Mouse (Mus musculus): ENCODE results near the gene Ak4.

Ak4 gene

DNA sequence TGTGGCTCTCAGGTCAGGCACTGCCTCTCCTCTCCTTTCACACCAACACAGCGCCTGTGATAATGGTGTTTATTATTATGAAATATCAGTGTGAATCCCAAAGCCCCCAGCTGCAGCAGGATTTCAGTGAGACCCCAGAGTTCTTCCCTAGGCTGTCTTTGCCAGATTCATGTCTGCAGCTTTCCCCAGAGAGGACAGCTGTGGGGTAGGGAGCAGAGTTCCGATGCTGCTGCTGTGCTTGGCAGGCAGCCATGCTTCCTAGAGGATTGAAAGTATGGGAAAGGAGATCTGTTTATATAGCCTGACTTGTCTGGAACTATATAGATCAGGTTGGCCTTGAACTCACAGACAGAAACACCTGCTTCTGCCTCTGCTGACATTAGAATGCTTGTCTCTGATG is 43.0 kb downstream of the Ak4 start:
- DNase-seq: no peak

DNA sequence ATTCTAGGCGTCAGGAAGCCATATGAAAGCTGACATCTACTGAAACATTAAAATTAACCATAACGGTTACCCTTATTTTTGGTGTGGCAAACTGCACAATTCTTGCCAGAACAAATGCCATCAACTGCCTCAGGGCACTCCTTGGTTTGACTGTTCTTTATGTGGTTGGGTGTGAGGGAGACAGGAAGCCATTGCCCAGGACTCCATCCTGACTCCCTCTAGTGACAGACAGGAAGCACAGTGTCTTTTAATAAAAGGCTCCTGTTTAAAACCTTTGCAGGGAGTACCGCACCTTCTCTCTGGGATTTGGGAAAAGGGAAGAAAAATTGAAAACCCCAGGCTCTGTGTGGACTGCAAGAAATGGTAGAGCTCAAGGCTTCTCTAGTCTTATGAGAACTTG is 47.2 kb downstream of the Ak4 start:
- DNase-seq: no peak

DNA sequence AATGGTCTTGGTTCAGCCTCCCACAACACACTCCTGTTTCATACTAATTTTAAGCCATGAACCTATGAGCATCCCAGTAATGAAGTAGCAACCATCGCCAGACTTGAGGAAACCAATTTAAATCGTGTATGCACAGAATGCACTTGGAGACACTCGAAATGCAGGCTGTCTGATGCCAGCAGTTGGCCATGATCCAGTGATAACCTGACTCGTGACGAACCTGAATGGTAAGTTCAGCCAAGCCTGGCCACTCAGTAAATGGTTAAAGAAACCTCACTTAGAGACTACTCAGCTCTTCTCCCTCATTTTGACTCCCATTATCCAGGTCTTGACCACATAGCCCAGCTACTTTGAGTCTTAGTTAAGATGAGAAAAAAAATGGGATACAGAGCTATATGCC is 50.2 kb downstream of the Ak4 start:
- DNase-seq: peak; percentile 45

DNA sequence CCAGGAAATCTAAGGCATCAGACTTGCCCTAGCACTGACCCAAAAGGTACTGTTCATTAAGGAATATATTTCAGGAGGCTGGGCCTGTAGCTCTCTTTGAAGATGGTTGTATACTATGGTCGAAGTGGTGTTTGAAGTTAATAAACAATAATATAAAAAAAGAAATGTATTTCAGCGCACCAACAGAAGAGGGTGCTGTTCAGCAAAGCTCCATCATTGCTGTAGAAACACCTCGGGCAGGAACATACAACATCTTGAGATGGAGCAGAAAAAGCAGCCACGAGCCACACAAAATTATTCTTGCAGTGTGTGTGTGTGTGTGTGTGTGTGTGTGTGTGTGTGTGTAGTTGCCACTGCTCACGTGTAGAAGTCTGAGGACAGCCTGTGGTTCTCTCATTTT is 51.5 kb downstream of the Ak4 start:
- DNase-seq: no peak

DNA sequence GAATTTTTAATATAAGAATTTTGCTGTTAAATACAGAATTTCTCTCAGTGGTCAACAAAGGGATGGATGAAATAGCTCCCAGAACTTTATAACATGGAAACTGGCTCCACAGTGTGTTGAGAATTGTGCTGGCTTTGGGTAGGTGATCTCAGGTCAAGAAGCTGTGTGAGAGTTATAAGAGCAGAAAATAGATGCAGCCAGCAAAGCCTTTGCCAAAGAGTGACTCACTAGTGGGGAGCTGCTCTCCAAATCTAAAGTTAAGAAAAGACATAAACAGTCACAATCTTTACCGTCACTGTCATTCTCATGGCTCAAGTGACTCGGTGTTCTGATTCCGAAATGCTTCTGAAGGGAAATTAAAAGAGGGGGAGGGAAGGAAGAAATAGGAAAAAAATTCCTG is 53.7 kb downstream of the Ak4 start:
- DNase-seq: no peak

DNA sequence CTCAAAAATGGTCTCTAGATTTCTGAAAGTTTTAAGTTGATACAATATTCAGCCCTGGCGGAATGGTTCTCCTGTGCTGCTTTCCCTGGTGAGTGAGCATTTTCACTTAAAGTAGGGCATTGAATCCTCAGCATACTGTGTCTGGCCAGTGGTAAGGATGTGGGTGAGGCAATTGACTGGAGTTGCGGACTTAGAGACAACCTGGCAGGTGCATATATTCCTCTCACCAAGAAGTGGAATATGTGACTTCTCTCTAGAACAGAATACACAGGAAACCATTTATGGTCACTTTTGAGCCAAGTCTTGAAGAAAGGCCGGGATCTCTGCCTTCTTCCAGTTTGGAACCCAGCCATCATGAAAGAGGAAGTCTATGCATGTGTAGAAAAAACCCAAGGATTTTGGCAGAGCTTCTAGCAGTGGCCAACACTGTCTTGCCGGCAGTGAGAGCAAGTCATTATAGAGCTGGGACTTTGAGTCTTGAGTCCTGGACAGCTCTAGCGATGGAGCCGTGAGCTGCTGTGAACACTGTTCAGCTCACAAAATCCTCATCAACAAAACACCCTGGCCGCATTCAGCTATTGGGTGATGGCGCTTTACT is 71.3 kb downstream of the Ak4 start:
- DNase-seq: no peak

DNA sequence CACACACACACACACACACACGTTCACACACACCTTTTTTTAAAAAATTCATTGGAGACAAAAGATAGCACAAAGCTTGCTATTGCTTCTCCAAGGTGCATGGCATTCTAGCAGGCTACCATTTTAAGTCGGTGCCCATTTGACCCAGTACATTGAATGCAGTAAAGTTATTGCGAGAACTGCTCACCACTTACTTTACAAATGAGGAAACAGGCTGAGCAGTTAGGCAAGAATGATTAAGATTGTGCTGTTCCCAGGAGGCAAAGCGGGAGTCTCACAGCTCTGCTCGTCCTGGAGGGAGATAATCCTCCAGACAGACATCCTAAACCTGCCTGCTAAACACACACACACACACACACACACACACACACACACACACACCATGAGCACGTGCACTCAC is 72.6 kb downstream of the Ak4 start:
- DNase-seq: no peak

DNA sequence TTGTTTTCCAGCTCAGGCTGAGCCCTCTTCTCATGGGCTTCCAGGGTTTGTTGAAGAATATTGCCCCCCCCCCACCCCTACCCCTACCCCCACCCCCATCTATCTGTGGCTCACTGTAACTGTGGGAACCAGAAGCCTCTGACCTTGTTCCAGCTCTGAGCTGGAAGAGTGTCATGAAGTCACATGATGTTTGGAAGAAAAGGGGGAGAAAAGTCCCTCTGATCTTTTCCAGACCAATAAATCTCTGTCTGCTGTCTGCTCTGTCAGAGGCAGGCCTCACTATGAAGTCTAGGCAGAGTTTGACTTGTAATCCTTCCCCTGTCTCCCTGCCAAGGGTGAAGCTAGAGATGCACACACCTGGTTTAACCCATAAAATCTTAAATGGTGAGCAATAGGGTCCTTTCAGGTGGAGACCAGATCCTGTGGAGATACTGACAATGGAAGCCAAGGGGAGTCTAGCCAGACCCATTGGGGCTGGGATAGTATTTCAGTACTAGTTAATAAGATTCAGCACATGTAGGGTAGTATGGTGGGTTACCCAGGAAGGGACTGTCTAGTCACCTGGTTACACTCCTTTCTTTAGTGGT is 74.6 kb downstream of the Ak4 start:
- DNase-seq: no peak

DNA sequence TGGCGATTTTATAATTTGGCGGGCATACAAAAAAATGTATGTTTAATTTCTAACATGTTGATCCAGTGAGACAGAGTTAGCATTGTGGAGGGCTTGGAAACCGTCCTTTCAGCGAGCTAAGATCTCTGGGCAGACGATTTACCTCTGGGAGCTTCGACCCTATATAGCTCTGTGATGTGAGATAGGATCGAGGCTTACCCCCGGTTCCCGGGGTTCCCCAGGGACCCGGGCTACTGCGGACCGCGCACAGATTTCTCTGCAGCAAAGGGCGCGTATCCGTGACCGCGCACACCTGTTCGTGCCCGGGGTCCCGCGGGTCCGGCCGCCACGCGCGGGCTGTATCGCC is 77.1 kb downstream of the Ak4 start:
- no peak for DNase-seq

DNA sequence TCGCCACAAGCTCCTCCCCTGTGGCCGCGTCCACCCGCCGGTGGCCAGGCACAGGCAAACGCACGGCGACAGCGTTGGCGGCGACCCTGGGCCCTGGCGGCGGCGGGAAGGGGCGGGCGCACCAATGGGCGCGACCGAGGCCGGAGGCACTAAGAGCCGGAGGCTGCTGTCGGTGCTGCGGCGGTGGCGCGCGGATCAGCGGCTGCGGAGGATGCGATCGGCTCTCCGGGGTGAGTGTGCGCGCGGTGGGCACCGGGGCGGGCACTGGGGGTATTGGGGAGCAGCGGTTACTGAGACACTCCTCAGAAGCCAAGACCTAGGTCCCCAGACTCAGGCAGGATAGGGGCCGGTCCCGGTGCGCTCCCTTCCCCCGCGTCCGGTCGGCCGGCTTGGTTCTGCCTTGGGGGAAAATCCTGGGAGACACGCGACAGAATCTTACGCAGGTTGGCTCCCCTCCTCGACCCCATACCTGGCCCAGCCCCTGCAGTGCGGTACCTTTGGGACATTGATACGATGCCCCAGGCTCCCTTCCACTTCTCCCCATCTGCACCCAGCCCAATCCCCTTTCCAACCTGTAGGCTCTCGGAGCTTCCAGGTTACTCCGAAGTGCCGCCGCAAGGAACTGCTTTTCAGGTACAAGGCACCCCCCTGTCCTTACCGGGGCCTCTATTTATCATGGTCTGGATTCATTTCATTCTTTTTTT is 77.6 kb downstream of the Ak4 start, which contains the start of gene Dnajc6:
Gene Dnajc6 (plus strand): TSS at position 115 of the 704 bp plus-strand sequence.
- peak; percentile 42 for DNase-seq

DNA sequence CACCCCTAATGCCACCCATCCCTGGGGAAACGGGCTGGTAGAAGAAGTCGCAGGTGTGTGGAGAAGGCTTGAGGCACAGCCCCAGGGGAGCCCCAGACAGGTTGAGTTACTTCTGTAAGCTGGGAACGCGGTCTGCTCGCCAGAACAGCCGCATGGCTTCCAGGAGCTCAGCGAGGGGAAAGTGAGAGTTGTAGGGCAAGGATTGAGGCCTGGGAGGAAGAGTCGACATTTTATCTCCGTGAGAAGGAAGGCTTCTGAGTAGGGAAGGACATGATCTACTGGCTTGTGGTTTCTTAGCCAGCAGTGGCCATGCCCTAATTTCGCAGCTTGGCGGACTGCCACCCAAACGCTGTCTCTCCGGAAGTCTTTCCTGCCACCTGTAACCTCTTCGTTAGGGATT is 78.3 kb downstream of the Ak4 start:
- DNase-seq: peak; percentile 36

DNA sequence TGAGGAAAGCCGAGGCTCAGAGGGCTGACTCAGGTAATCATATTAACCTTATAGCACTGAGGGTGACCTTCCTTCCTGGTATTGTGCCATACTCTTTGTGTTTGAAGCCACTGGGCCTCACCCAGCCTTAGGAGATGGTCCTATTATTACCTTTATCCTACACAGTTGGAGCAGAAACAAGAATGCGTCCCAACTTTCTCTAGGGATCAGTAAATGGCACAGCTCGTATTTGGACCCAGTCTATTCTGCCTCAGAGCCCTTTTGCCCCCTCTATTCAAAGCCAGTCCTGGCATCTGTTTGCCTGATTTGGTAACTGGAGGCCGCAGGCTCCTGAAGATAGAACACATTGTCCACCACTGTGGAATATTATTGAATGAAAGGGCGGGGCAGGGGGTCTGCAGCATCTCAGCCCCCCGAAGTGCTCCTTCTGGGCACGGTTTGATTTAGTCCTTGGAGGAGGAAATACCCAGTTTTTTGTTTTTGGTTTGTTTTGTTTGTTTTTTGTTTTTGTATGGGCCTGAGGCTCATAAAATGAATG is 85.5 kb downstream of the Ak4 start:
- DNase-seq: no peak

DNA sequence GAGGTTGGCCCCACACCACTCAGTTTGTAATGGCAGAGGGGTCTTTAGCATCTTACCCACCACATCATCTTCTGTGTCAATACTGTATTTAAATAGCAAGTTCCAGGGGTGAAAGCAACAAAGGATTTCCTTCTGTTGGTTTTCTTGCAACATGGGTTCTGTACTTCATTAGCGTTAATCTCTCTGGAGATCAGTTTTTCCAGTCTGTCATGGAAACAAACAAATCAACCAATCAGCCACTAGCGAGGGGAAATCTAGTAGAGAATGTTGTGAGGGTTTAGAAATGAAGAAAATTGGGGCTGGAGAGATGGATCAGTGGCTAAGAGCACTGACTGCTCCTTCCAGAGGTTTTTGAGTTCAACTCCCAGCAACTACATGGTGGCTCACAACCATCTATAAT is 86.9 kb downstream of the Ak4 start:
- DNase-seq: no peak

DNA sequence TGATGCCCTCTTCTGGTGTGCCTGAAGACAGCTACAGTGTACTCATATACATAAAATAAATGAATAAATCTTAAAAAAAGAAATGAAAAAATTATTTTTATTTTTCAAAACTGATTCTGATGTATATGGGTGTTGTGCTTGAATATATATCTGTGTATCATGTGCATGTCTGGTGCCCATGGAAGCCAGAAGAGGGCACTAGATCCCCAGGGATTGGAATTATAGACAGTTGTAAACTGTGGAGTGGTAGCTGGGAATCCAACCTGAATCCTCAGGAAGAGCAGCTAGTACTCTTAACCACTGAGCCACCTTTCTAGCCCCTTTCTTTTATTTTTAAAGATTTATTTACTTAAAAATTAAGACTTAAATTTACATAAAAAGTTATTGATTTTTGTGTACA is 87.3 kb downstream of the Ak4 start:
- no peak for DNase-seq

DNA sequence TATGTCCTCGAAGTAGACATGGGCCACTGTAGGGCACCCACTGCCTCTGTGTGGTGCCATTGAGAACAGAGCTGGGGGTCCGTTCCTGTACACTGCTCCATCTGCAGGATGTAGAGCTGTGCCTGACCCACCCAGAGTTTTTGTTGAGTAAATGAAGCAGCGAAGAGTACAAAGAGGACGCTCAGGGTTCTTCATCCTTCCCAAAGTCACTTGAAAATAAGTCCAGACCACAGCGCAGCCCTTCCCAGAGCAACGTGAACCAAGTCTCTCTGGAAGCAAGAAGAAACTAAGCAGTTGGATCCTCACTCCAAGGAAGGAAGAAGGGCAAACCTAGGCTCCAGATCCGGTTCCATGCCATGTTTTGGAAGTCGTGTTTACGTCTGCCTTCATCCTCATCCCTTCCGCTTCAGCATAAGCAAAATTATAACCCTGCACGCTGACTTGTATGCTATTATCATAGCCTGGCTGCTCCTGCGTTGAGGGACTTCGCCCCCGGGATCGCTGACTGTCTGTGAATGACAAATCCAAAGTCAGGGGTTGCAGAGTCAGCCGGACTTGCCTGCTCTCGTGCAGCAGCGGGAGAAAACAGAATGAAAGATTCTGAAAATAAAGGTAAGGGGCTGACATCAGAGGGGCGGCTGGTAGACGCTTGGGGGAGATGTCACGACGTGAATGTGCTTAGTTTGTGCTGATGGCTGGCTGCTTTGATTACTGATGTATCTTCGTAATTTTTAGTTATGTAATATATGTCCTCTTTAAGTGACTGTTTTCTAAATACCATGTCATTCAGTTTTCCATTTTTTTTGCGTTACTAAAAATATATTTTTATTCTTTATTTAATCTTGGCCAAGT is 88.7 kb downstream of the Ak4 start:
- peak; percentile 73 for DNase-seq

DNA sequence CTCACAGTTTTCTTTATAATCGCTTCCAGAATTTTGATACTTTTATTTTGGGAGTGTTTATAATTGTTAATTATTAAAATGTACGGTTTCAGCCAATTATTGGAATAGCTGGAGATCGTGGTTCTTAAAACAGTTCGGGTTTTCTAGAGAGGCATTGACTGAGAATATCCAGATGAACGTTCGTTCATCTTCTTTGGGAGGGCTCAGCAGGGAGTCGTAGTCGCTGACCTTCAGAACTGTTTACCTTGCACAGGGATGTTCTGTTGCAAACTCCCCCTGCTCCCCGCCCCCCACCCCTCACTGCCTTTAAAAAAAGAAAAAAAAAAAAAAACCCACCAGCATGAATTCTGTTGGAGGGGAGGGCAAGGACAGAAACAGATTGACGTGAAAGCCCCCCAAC is 89.4 kb downstream of the Ak4 start:
- no peak for DNase-seq

DNA sequence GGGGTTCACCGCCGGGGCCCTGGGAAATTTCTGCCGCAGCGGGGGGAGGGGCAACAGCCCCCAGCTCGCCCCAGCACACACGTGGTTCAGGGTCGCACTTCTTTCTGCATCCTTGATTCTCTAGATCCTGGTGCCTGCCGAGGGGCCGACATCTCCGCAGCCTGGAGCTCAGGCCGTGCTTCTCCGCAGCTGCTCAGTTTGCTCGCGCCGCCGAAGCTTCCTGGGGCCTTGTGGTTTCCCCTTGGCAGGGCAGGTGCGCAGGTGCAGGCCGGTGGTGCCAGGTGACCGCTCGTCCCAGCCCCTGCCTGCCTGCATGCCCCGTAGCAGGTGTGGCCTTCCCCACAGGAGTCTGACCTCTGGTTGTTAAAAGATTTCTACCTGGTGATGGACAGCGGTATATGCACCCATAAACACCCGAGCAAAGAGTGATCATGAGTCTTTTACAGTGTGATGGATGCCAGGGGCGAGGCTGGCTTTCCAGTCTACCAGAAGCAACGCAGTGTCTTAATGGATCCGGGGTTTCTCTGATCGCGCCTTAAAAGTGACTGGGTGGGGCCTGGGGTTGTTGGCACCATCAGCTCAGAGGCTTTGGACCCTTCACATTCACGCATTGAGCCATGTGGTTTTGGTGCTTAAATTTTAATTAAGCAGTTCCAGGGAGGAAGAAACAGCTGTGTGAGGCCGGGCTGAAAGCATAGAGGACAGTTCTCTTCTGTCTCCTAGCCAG is 89.9 kb downstream of the Ak4 start:
- peak; percentile 61 for DNase-seq

DNA sequence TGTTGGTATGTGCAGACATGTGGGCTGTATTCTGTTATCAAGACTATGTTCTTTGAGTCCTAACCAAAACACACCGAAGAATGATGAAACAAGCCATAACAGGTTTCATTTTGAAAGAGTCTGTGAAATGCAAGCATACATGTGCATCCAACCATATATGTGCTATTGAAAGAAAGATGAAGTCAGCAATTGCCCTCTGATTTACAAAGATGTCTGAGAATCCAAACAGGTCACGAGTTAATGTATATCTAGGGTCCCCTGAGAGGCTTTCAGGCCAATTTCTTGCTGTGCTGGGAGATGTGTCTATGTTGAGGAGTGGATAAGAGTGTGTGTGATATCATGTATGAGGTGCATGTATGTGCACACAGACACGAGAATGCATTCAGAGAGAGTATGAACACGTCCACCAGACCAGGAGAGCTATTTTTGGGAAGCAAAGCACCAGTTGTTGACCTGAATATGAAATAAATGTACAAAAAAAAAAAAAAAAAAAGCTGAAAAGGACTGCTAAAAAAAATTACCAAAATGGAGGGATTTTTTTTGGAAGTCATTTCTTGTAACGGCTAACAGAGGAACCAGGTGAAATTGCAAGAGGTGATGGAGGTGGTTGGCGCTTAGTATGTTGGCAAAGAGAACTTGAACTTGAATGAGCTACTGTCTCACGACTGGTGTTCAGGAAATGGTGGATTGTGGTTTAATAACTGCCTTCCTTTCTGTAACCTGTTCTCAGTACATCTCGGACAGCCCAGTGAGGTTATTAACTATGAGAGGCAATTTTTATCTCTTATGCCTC is 91.2 kb downstream of the Ak4 start:
- DNase-seq: no peak

DNA sequence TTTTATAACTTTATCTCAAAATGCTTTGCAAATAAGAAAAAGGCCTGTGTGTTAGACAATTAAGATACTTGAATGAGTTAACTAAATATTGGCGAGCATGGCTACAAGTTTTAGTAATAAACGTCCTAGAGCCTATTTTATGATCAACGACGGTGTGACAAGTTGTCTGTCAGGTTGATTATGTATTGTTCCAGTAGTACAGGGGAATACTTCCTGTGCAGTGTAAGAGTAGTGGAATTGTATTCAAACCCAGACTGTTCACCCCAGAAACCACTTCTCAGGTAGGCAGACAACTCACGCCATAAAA is 91.8 kb downstream of the Ak4 start:
- no peak for DNase-seq

DNA sequence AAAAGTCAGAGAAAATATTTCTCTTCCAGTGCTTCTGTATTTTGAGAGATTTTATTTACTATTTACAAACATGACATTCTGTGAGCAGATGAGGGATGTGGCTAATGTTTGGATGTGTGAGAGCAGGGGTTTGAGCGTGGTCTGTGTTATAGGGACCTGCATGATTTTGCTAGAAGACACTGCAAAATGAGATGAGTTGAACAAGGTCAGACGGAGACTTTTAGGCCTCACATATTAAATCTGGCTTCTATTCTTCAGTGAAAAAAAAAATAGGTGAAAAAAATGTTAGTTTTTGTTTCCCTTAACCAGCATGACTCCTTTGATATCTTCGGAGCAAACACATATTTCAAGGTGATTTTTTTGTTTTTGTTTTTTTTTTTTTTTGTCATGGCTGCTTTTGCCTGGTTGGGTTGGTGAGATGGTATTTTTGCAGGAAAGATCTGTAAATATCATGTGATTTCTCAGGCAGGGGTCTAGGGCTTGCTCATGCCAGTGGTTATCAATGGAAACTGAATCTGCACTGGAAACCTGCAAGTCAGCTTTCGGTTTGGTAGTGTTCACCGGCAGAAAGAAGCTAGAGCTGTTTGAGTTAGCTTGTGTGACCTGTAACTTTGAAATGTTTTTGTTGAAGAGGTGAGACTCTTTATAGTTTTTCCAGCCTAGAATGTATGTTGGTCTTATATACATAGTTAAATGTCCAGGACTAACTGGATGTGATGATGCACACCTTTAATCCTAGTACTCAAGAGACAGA is 92.9 kb downstream of the Ak4 start:
- no peak for DNase-seq

DNA sequence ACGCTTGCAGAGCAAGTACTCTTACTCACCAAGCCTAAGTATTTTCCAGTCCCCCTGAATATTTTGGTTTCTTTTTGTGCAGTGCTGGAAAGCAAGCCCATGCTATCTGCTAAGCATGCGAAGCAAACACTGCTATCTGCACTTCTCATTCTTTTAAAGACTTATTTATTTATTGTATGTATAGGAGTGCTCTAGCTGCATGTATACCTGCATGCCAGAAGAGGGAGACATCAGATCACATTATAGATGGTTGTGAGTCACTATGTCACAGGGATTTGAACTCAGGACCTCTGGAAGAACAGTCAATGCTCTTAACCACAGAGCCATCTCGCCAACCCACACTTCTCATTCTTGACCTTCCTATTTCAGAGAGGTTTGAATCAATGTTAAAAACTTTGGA is 94.2 kb downstream of the Ak4 start:
- DNase-seq: no peak

All from kidney, postnatal 10 days (tissue).